Mouse (Mus musculus): ENCODE data around the gene Nrf1.

DNA sequence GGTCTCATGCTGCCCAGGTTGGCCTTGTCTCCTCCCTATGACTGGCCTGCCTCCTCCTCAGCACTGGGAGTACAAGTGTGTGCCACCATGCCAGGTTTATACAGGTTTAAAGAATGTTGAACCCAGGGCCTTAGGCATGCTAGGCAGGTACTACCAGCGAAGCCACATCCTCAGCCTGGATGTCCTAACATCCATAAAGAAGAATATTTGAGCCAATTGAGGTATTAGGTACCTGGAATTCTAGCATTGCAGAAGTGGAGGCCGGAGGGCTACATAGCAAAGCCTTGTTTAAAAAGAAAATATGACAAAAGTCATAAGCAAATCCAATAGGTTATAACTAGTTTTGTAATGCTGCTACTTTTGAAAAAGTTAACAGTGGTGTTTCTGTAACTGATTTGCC is 19.0 kb downstream of the Nrf1 start:
- TF ChIP-seq POLR2A (IDR thresholded peaks at IDR 0.05; ENCODE audit: low read depth, low read length): no peak
- no peak for TF ChIP-seq CTCF (IDR thresholded peaks at IDR 0.05; ENCODE audit: borderline replicate concordance, insufficient read depth, low read length)

Measured in embryonic fibroblast, embryonic 13.5 days (primary cell).